Mouse (Mus musculus) large intestine, adult 2 months (tissue): ENCODE measurements around the gene Safb. TPM values are rescaled to one million over a fixed set of nuclear protein-coding genes. Genes with fewer than 3 reads are reported as not detected.
"Not testable (repeated sequence)": the region's sequence is repeated elsewhere in the genome, so short reads cannot be mapped to it uniquely, and the experiment has no call there.

ENCODE experiments used
- DNase-seq: peaks from one replicate; pipeline ENCODE4 v3.0.0-alpha.2; 2012; ENCODE audit warnings: low read depth, low spot score
- WGBS: fragments of 180-500 bp; shearing (Covaris S2); methylation state at CpG from one replicate; pipeline ENCODE4 v1.1.7; 2018; 5-methylcytosine and 5-hydroxymethylcytosine counted together
- polyA plus RNA-seq: library from polyadenylated mRNA; depleted of rRNA; stranded (reverse); fragments of >200 nt; gene quantifications from 2 replicates; pipeline ENCODE4 v1.2.3, GENCODE M21; 2012

The Safb gene
- polyA plus RNA-seq, 1 experiment: 101 TPM

GRCm38 (mm10) chr17:56607521-56608062, 23.0 kb downstream of the Safb start:
- no peak for DNase-seq
- WGBS: 67% methylated on average over 3 of the region's 3 CpGs

DNA sequence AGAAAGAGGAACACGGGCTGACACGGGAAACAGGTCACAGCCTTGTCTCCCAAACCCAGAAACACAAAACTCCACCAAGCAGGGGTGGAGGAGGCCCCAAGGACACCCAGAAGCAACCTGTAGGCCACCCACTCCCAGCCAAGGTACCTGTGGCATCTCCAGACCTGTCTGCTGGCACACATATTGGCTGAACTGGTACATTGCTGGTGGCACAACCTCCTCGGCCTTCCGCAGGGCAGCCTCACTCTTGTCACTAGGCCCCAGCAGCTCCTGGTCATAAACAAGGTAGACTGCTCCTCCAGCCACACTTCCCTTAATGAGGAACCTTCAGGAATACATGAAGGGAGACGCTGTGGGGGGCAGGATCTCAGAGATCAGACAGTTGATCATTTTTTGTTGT, 24.1 kb downstream of the Safb start:
- 17% methylated on average over 5 of the region's 5 CpGs for WGBS
- no peak for DNase-seq

DNA sequence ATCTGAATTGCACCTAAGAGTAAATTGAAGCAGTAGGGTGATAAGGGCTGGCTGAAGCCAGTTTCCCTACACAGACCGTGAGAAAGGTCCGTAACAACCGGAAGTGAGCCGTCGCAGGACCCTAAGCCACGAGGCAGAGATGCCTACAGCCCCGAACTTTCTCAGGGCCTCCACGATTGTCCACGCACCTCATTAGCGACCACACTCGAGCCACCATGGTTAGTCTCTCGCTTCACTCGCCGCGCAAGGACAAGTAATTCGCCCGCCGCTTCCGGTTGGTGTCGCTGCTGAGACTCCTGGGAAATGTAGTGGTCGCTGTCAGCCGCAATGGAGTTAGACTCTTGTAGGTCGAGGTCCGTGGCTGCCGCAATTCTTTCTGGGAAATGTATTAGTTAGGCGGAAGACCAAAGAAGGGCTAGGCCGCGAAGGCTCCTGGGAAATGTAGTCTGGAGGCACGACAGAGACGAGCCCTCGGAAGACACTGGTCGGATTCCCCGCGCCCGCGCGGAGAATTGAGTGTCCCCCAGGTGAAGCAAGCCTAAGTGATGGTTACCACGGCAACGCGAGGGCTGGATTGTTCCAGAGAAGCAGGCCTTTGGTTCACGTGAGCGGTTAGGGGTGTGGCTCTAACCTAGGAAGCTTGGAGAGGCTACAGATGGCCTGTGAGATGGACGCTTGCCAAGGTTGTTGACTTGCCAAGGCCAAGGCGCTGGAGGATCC, 25.0 kb downstream of the Safb start, which contains the start of gene 2410015M20Rik:
TSS of gene 2410015M20Rik (minus strand) at position 320 of the 720 bp plus-strand sequence.
- peak; percentile 96 for DNase-seq
- WGBS: under 1% methylated on average over 44 of the region's 44 CpGs

DNA sequence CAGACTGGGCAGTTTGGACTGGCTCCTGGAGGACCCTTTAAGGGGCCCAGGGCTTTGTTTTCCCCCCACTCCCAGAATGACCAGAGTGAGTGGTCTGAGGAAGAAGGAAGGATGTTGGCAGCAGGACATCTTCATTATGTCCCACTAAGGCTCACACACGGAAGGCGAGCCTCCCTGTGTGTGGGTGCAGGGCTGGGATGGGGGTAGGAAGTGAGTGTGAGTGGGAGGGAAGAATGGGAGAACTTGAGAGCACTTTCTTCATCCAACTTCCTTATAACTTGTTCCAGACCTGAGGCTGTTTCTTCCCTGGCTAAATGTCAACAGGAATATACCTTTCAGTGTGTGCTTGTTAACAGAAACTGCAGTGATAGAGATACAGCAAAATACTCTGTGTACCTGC, 26.7 kb downstream of the Safb start:
- 77% methylated on average over 2 of the region's 2 CpGs for WGBS
- no peak for DNase-seq

GRCm38 (mm10) chr17:56611861-56612564, 27.4 kb downstream of the Safb start:
- 21% methylated on average over 14 of the region's 14 CpGs for WGBS
- DNase-seq: no peak

GRCm38 (mm10) chr17:56612565-56612939, 27.9 kb downstream of the Safb start:
- WGBS: 79% methylated on average over 10 of the region's 10 CpGs
- not testable (repeated sequence) for DNase-seq

DNA sequence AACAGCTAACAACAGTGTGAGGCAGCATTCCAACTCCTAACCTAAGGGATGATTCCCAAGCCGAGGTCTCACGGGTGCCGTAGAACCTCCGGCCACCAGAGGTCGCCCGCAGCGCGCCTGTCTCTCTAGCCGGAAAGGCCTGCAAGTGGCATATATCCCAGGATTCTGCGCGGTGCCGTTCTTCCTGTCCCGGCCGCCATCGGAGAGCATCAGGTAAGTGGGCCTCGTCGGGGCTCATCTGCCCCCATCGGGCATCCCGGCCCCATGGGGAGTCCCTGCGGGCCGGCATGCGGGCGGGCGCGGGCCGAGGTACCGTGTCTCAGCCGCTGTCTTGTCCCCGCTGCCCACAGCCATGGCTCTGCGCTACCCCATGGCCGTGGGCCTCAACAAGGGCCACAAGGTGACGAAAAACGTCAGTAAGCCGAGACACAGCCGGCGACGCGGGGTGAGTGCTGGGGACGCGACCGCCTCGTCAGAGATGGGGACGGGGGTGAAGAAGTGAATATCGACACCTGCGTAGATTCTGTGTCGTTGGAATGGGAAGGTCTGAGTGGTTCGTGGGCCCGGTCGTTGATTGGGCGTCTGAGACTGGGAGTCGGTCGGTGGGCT, 28.7 kb downstream of the Safb start, which contains the start of gene Rpl36:
TSS of gene Rpl36 (plus strand) at position 181 of the 609 bp plus-strand sequence.
- under 1% methylated on average over 52 of the region's 52 CpGs for WGBS
- peak; percentile 51 for DNase-seq

DNA sequence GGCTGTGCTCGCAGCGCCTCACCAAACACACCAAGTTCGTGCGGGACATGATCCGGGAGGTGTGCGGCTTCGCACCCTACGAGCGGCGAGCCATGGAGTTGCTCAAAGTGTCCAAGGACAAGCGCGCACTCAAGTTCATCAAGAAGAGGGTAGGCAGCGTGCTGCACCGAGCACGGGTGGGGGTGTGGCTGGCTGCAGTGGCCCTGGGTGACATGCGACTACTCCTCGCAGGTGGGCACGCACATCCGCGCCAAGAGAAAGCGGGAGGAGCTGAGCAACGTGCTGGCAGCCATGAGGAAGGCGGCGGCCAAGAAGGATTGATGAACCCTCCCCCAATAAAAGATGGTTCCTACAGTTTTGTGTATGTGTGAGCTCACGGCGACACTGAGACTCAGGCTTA, 29.3 kb downstream of the Safb start:
- not testable (repeated sequence) for DNase-seq
- under 1% methylated on average over 26 of the region's 26 CpGs for WGBS

- no peak for DNase-seq
- 13% methylated on average over 14 of the region's 14 CpGs for WGBS
These were observed 29.9 kb downstream of the Safb start for GRCm38 (mm10) chr17:56614391-56615135.

DNA sequence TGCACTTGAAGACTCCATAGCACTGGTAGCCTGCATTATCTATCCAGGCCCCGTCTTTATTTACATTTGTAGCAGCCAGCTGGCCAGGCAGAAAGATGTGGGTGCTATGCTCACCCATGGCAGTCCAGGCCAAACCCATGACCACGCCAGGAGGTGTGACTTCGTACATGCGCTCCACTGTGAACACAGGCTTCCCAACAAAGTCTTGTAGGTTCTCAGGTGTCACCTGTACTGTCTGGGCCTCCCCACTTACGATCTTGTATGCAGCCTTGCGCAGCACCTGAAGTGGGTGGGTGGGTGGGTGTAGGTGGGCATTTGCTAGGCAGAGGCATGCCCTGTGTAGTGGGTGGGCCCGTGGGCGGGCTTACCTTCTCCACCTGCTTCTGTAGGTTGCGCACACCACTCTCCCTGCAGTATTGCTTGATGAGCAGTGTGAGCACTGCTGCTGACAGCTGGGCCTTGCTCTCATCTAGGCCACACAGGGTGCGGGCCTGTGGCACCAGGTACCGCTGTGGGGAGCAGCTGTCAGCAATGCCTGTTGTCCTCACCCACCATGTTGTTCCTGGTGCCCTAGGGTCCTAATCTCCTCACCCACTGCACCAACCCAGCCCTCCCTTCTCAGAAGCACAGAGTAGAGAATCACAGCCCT, 30.6 kb downstream of the Safb start:
- DNase-seq: no peak
- WGBS: 67% methylated on average over 11 of the region's 11 CpGs

DNA sequence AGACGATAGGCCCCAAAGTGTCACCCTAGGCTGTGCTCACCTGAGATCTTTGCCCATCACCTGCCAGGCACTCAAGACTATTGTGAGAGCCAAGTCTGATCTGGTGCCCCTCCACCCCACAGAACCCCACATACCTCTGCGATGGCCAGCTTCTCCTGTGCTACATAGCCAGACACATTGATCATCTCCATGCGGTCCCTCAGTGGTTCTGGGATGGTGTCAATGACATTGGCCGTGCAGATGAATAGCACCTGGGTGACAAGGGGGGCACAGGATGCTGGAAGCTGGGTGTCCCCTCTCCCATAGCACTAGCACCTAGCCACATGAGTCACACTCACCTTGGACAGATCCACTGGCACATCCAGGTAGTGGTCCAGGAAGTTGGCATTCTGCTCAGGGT, 31.2 kb downstream of the Safb start:
- WGBS: 74% methylated on average over 4 of the region's 4 CpGs
- DNase-seq: no peak

GRCm38 (mm10) chr17:56616725-56617124, 32.1 kb downstream of the Safb start:
- 61% methylated on average over 3 of the region's 3 CpGs for WGBS
- no peak for DNase-seq

DNA sequence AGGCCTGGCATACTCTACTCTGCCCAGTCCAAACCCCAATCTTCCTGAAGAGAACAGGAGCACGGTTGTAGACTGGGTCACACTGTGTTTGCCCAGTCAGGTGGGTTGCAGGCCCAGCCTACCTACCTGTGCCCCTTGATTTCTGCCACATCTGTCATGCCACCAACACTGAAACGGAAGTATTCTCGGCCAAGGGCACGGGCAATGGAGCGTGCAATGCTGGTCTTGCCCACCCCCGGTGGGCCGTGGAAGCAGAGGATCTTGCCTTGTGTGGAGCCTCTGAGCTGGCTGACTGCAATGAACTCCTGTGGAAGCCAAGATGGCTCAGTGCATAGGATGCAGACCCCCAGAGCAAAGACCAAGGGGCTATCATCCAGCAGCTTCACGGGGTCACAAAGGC, 33.0 kb downstream of the Safb start:
- WGBS: 86% methylated on average over 8 of the region's 8 CpGs

DNA sequence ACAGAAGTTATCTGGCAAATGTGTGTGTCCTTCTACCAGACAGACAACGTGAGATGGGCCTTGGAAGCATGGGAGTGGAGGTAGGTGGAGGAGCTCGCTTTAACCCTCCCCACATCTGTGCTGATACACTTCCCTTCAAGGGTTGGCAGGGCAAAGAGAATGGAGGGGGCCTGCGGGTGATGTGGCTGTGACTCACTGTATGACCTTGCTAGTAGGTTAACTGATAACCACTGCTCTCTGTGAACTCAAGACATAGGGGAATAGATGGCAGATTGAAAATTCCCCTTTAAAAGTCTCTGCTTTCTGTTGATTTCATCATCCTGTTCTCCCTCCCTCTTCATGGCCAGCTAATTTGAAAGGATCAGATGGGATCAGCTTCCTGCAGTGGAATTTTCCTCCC, 40.9 kb downstream of the Safb start:
- WGBS: 44% methylated on average over 3 of the region's 3 CpGs
- DNase-seq: no peak

More for the DNA sequence above, 33.0 kb downstream of the Safb start:
- no peak for DNase-seq

DNA sequence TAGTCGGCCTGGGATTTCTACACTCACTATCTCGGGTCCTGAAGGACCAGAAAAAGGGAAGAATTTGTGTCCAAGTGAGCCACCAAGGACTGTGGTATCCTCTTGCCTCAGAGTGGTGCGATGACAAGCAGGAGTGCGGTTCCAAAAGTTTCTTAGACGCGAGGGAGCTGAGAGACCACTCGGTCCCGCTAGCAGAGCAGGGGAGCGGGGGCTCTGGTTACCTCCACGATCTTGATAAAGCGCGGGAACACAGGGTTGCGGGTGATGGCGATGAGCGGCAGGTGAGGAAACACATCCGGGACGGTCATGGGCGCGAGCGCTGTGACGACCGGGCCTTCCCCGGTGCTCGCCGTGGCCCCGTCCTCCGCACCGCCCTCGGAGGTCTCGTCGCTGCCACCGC, 41.6 kb downstream of the Safb start:
- DNase-seq: no peak
- under 1% methylated on average over 32 of the region's 32 CpGs for WGBS

GRCm38 (mm10) chr17:56626754-56627470, 42.3 kb downstream of the Safb start, which contains the start of gene Lonp1:
Lonp1 (minus strand) TSS chr17:56626887.
- under 1% methylated on average over 51 of the region's 51 CpGs for WGBS
- DNase-seq: peak; percentile 96

DNA sequence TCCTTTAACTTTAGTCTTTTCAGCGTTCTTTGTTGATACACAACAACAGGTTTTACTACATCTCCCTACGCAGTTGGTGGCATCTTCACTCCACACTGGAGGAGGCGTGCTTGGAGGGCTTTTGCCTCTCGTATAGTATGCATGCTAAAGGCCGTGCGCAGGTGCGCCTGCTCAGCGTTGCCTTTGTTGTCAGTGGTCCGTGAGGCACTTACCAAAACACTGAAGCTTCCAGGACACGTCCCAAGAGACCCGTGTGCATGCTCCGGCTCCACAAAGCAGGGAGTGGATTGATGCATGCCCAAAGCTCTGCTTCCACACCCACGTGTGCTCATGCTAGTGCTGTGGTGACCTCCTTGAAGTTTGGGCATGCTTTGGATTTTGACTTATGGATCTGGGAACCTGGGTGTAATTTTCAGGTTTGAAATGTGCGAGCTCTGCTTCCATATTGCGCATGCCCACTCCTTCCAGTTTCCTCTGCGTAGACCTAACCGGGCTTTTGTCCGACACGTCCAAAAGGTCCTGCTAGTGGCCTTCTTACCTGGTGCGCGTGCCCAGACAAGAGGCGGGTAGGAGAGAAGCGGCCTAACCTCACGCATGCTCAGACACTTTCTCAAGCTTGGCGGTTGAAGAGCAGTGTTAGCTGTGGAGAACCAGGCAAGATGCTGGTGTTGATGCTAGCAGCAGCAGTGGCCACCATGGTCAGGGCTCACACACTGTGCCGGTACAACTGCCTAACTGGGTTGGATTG, 43.1 kb downstream of the Safb start, which contains the start of gene Catsperd:
TSS of gene Catsperd (plus strand) at position 614 of the 748 bp plus-strand sequence.
- 11% methylated on average over 26 of the region's 26 CpGs for WGBS
- DNase-seq: peak; percentile 37
